ENCODE assay signal across 20 mouse cellular contexts in the genomic region with DNA sequence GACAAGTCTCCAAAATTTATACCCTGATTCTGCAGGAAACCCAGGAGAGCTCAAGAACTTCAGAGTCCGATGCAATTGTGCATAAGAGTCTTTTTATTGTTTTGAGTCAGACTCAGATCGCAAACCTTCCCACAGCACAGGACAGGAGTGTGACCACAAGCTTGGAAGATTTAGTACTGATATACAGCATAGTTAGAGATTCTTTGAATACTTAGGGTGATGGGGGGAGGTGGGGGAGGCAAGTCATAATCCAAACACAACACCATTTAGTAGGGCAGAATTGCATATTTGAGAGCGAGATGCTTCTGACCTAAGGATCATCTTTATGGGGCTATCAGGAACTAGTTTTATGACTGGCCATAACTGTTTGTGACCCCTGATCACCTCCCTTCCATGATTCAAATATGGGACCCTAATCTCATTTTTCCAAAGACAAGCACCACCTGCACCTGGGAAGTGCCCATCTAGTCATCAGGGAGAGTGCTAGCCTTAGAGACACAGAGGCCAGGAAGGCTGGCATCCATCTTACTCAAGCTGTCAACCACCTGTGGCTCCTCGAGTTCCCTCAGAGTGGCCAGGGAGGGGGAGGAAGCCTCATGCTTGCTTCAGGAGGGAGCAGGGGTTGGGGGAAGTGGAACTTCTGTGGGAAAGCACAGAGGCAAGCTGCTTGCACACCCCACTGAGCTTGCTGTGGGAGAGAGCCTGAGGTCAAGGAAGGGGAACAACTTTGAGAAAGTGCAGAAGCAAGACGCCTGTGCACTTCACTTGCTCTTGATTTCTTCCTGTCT.
DNase-seq lines count a peak whose midpoint lies in the region; ATAC-seq lines count a peak whose summit lies in the region.
"Had no signal": no experiment of that assay in that cellular context is flagged by ENCODE, and none has a peak within 500 bp of the region (broad histone marks: within the 10 kb centered on the region; RNA-seq: fewer than 3 reads in every experiment).

No protein-coding gene starts in this region.

- WGBS in midbrain, embryonic 16.5 days = 82% methylated on average over 5 of the region's 5 CpGs

- H3K4me1 ChIP-seq in midbrain, embryonic 16.5 days (ENCODE audit: control insufficient read depth, insufficient read depth, low read length) = no peaks in the 10 kb centered on the region
- H3K4me1 ChIP-seq: embryonic facial prominence, embryonic 12.5 days; forebrain, embryonic 13.5 days; heart, embryonic 13.5 days had no signal

- no peak overlapping the region for H3K4me3 ChIP-seq in midbrain, embryonic 16.5 days (ENCODE audit: low read depth, low read length)
- H3K4me3 ChIP-seq: embryonic facial prominence, embryonic 12.5 days; erythroblast, embryonic 14.5 days; forebrain, embryonic 13.5 days; heart, embryonic 13.5 days had no signal

- ATAC-seq in midbrain, embryonic 16.5 days = no peak
- ATAC-seq: forebrain, embryonic 13.5 days; liver, postnatal 0 days had no signal

- no peak overlapping the region for H3K4me2 ChIP-seq in midbrain, embryonic 16.5 days (ENCODE audit: low read length)
- H3K4me2 ChIP-seq: embryonic facial prominence, embryonic 12.5 days; forebrain, embryonic 13.5 days; heart, embryonic 13.5 days; hindbrain, embryonic 14.5 days had no signal

- no peak overlapping the region for H3K27ac ChIP-seq in midbrain, embryonic 16.5 days (ENCODE audit: low read length)
- H3K27ac ChIP-seq: embryonic facial prominence, embryonic 12.5 days; forebrain, embryonic 13.5 days; heart, embryonic 13.5 days; hindbrain, embryonic 14.5 days had no signal

- no peaks in the 10 kb centered on the region for H3K27me3 ChIP-seq in midbrain, embryonic 16.5 days (ENCODE audit: control insufficient read depth, insufficient read depth, low read depth, low read length)
- H3K27me3 ChIP-seq: embryonic facial prominence, embryonic 12.5 days; forebrain, embryonic 13.5 days; heart, embryonic 13.5 days had no signal

- no peak overlapping the region for H3K9ac ChIP-seq in midbrain, embryonic 16.5 days (ENCODE audit: low read depth, low read length)
- H3K9ac ChIP-seq: embryonic facial prominence, embryonic 12.5 days; forebrain, embryonic 13.5 days; heart, embryonic 13.5 days; hindbrain, embryonic 14.5 days; liver, postnatal 0 days had no signal

- no peaks in the 10 kb centered on the region for H3K9me3 ChIP-seq in midbrain, embryonic 16.5 days (replicated peaks; ENCODE audit: control insufficient read depth, low read length, poor library complexity, severe bottlenecking)
- H3K9me3 ChIP-seq: forebrain, embryonic 13.5 days had no signal

- no peaks in the 10 kb centered on the region for H3K36me3 ChIP-seq in midbrain, embryonic 16.5 days (ENCODE audit: control insufficient read depth, insufficient read depth, low read length)
- H3K36me3 ChIP-seq: embryonic facial prominence, embryonic 12.5 days; heart, embryonic 13.5 days had no signal

- DNase-seq in embryo, embryonic 10 days (ENCODE audit: low spot score) = peak; percentile 13
- no peak for DNase-seq in embryo, embryonic 9.5 days (ENCODE audit: extremely low spot score)
- DNase-seq in kidney, postnatal 4 days = peak; percentile 31 to 48
- no peak for DNase-seq in kidney, adult 11 months
- DNase-seq in cerebellum, adult 9-10 months = peak; percentile 36
- DNase-seq in embryo, embryonic 11 days = peak; percentile 18
- DNase-seq in c-Kit-positive CD71-positive TER-119-positive erythroid progenitor cells, embryonic 14.5 days (ENCODE audit: low spot score) = no peak
- DNase-seq: B cell, adult 2 months; heart, adult 11 months; left cerebral cortex, postnatal 4 days; liver; liver, postnatal 0 days; lung, postnatal 10 days; retina, postnatal 1 day had no signal

Comparison
In these comparisons a context has a peak if more than half of its experiments do, and no peak if none do; other contexts are left out.
1. DNase-seq: peak in embryo, embryonic 10 days (single experiment), kidney, postnatal 4 days (2 of 2), cerebellum, adult 9-10 months (single experiment) and embryo, embryonic 11 days (single experiment); none in embryo, embryonic 9.5 days (single experiment), kidney, adult 11 months (single experiment) and c-Kit-positive CD71-positive TER-119-positive erythroid progenitor cells, embryonic 14.5 days (single experiment).